Mouse (Mus musculus) CH12.LX (cell line): ENCODE data around the gene Gm815.

Experiments
- CTCF ChIP-seq, 2 experiments: IDR thresholded peaks in 1 of 2; conservative IDR thresholded peaks in 1 of 2; 2 replicates each; pipeline ENCODE4 v1.5.1; 2011 to 2012; ENCODE audit warnings: low read depth in 2 of 2, low read length in 2 of 2, improper control_type of control experiment in 1 of 2, inconsistent platforms in 1 of 2, mild to moderate bottlenecking in 1 of 2, moderate library complexity in 1 of 2
- MAX ChIP-seq: IDR thresholded peaks from 2 replicates; pipeline ENCODE4 v1.6.1; 2011; ENCODE audit warnings: low read length, improper control_type of control experiment
- ZKSCAN1 ChIP-seq: IDR thresholded peaks from 2 replicates; pipeline ENCODE4 v1.6.1; 2012; ENCODE audit warnings: low read depth, inconsistent platforms, low read length, improper control_type of control experiment, borderline replicate concordance

GRCm38 (mm10) chr19:26853701-26854282 lies 31.9 kb upstream of the Gm815 start:
- peak; percentile 54; the same call in 1 of the 2 replicates for TF ChIP-seq MAX
- TF ChIP-seq CTCF (conservative IDR thresholded peaks at IDR 0.05 in 1 of 2, IDR thresholded peaks at IDR 0.05 in 1 of 2; ENCODE audit: low read depth in 2 of 2, low read length in 2 of 2) = no peak
- no peak for TF ChIP-seq ZKSCAN1
